Mouse (Mus musculus): ENCODE data around the gene Zbtb46. TPM values are rescaled to one million over a fixed set of nuclear protein-coding genes. Genes with fewer than 3 reads are reported as not detected.
A peak's percentile ranks its signal among the peaks of the same experiment; 100 is the strongest.
"Not testable (repeated sequence)": the region's sequence is repeated elsewhere in the genome, so short reads cannot be mapped to it uniquely, and the experiment has no call there.

Gene Zbtb46
- polyA plus RNA-seq (2017; shearing (Covaris generic)), result 1 to 10 TPM; 3.6 to 4.3 (median 3.7) TPM

DNA sequence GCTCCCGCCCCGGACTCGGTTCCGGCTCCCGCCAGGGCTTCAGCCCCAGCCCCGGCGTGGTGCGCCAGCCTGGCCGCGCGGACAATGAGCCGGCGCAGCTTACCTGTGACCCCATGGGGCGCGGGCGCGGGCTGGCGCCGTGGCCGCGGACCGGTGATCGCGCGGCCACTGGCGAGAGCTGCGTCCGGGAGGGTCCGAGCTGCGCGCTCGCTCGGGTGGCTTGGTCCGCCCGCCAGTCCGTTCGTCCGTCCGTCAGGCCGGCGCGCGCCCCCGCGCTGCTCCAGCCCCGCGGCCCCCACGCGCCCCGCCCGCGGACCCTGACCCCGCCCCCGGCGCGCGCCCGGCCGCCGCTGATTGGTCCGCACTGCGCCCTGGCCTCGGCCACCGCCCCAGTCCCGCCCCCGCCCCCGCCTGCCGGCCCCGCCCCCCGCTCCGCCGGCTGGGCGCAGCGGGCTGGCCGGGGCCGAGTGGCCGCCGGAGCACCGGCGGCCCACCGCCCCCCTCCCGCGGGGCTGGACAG, at the start of gene Zbtb46:
TSS of gene Zbtb46 (minus strand) at position 274 of the 520 bp plus-strand sequence.
- peak; percentile 29 for ATAC-seq

GRCm38 (mm10) chr2:181498644-181499043, 39.4 kb upstream of the Zbtb46 start:
- ATAC-seq, result no peak

DNA sequence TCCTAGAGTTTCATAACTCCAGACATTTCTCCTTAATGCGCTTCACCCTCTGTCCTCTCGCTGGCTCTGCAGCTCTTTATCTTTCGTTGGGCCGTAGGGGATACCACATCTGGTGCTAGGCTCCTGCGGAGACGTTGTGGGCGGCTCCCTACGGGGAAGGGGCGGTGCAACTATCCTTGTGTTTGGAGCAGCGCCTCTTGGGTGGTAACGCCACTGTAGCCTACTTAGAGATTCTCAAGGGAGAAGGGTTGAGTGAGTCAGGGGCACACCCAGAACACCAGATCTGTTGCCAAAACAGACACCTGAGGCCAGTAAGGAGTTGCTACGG, 38.3 kb upstream of the Zbtb46 start:
- peak; percentile 26 for ATAC-seq

- ATAC-seq, result peak; percentile 93
Measured at GRCm38 (mm10) chr2:181496831-181497547, 37.8 kb upstream of the Zbtb46 start, which contains the start of gene Tpd52l2. Gene Tpd52l2 (plus strand): TSS chr2:181497142.

- ATAC-seq, result peak; percentile 57
Measured at GRCm38 (mm10) chr2:181496281-181496680, 37.1 kb upstream of the Zbtb46 start.

DNA sequence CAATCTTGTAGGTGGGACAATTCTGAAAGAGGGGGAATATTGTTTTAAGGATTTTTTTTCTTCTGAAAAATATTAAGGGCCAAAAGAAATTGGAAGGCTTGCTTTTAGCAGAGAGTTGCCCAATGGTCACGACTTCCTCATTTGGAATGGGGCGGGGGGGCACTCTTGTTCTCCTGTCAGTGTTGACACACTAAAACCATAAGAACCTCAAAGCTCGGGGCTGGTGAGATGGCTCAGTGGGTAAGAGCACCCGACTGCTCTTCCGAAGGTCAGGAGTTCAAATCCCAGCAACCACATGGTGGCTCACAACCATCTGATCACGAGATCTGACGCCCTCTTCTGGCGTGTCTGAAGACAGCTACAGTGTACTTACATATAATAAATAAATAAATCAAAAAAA, 36.6 kb upstream of the Zbtb46 start:
- not testable (repeated sequence) for ATAC-seq

DNA sequence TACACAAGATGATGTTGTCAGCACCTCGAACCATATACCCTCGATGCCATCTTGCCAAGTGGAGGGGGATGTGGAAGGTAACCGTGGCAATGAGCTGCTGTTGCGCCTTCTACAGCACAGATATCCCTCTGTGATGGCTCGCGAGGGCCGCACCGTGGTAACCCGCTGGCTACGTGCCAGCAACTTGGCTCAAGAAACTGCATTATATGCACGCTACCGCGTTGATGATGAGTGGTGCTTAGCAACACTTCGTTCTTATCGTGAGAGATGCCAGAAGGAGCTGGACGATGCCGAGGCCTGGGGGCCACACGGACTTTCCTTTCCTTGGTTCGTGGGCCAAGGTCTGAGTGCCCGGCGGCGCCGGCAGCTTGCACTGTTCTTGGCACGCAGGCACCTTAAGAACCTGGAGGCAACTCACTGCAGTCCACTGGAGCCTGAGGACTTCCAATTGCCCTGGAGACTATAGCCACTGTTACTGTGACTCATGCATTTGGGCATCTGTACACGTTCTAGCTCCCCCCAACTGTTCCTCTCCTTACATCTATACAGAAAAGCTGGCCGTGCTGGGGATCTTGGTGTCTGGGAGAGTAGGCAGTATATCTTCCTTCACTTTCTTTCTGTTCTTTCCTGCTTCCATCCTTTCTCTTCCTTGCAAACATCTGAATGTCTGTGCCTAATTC, 35.2 kb upstream of the Zbtb46 start:
- ATAC-seq, result no peak

GRCm38 (mm10) chr2:181493156-181493927, 34.1 kb upstream of the Zbtb46 start, which contains the start of gene Abhd16b:
Gene Abhd16b (plus strand): TSS chr2:181493206.
- no peak for ATAC-seq

GRCm38 (mm10) chr2:181492206-181492605, 33.0 kb upstream of the Zbtb46 start:
- ATAC-seq, result no peak

DNA sequence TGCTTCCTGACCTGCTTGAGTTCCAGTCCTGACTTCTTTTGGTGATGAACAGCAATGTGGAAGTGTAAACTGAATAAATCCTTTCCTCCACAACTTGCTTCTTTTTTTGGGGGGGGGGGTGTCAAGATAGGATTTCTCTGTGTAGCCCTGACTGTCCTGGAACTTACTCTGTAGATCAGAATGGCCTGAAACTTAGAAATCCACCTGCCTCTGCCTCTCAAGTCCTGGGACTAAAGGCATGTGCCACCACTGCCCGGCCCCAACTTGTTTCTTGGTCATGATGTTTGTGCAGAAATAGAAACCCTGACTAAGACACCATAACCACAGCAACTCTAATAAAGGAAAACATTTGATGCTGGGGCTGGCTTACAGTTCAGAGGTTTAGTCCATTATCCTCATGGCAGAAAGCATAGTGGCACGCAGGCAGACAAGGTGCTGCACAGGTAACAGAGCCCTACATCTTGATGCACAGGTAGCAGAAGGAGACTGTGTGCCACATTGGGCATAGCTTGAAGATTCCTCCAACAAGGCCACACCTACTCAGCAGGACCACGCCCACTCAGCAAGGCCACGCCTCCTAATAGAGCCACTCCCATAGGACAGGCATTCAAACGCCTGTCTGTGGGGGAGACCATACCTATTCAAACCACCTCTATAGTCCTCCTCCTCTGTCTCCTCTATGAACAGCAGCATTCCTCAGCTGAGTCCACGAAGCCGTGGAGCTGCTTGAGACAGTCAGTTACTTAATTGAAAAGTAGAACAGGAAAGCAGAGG, 32.4 kb upstream of the Zbtb46 start:
- ATAC-seq, result peak; percentile 30

- ATAC-seq, result no peak
Measured at GRCm38 (mm10) chr2:181487338-181488277, 28.4 kb upstream of the Zbtb46 start.

GRCm38 (mm10) chr2:181485741-181486140, 26.5 kb upstream of the Zbtb46 start:
- ATAC-seq, result no peak

DNA sequence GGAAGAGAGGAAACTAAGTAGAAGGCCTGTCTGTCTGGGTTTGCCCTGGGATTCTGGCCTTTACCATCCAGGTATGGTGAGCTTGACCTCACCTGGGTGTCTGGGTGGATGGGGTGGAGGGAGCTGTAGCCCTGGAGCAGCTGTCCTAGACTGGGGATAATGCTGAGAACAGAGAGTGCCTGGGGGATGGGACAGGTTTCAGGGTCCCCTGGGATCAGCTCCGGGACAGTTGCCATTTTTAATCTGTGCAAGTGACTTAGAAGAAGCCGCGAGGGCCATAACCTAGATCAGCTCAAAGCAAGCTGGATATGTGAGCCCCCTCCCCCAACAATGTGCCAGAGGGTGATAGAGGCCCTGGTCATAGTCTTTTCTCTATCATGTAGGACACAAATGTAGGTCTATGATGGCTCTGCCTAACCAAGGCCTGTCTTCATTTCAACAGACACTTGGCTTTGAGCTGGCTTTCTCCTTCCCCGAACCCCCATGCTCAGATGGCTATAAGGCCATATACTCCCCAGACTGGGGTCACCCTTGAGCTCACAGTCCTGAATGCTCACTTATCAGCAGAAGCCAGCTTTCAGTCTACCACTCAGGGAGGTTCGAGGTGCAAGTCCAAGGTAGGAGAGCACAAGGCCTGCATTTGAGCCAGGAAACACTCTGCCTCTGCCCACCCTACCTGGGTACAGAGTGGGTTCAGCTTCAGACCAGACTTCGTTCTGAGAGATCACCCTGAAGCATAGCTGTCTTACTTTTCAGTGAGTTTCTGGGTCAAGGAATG, 25.4 kb upstream of the Zbtb46 start:
- ATAC-seq, result no peak

DNA sequence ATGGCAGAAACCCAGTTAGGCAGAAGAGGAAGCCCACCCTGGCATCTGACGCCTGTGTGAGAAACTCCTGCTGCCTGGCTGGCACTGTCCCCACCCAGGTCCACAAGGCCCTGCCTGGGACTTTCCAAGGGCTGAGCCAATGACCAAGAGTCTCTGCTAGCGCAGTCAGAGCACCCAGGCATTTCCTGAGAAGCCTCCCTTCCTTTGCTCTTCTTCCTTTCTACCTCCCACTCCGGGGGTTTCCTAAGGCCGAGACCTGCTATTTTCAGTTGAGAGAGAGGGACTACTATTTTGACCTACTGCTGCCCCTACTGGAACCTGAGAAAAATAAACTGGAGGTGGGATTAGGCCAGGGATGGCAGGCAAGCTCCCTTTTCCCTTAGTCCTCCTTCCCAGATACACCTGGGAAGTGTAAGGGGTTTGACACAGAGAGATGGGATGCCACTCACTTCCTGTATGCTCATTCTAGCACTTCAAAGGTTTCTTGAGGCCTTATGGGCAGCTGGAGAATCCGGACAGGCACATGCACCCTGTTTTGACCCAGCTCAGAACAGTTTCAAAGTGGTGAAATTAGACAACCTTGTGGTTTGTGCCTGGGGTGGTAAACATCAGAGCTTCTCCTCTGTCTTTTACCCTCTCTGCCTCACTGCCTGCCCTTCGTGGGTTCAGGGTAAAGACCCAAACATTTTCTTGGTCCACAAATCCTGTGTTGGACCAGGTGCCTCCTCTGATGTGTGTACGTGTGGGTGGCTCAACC, 24.5 kb upstream of the Zbtb46 start:
- ATAC-seq, result peak; percentile 97

GRCm38 (mm10) chr2:181483120-181483519, 23.9 kb upstream of the Zbtb46 start:
- no peak for ATAC-seq

DNA sequence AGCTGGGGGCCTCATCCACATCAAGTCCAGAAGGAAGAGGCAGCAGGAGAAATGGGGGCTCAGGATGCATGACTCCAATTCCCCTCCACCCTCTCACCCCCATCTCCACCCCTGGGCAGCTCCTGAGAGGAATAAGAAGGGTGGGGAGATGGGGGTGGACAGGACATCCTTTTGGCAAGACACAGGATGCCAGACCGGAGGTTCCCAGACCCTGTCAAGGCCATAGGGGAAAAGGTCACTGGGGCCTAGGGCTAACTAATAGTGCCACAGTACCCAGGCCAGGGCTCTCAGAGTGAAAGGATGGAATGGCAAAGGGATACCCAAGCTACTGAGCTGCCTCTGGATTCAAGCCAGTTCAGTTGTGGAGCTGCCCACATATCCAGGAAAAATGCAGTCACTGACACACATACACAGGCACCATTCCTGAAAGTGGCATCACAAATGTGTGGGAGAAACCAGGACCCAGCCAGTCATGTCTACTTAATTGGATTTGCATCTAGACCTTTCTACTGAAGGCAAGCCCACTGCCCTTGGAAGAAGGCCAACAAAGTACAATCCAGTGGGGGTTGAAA, 13.1 kb upstream of the Zbtb46 start:
- no peak for ATAC-seq

- no peak for ATAC-seq
Measured at GRCm38 (mm10) chr2:181471246-181471645, 12.0 kb upstream of the Zbtb46 start.

GRCm38 (mm10) chr2:181470285-181470684, 11.1 kb upstream of the Zbtb46 start:
- no peak for ATAC-seq

- no peak for ATAC-seq
Measured at GRCm38 (mm10) chr2:181465423-181465822, 6.2 kb upstream of the Zbtb46 start.

Measured in inflammation-experienced regulatory T-cells, adult 6 months (primary cell).